Mouse (Mus musculus): ENCODE results near the gene Ifit1bl2. TPM values are rescaled to one million over a fixed set of nuclear protein-coding genes. Genes with fewer than 3 reads are reported as not detected.
"Not testable (repeated sequence)": the region's sequence is repeated elsewhere in the genome, so short reads cannot be mapped to it uniquely, and the experiment has no call there.

The Ifit1bl2 gene
- under 1 TPM; 0.26 to 0.43 TPM for total RNA-seq (2021)
- long read RNA-seq, experiment 1, partial matches to known transcripts: 0 of 1 reads
- long read RNA-seq, experiment 1, other reads (novel, unspliced or antisense): 1 of 1 reads
- long read RNA-seq, experiment 2: 0 reads

GRCm38 (mm10) chr19:34640623-34641022 lies at the start of gene Ifit1bl2, which contains the start of gene Ifit1:
Gene Ifit1bl2 (minus strand): TSS chr19:34640743.
Gene Ifit1 (plus strand): TSS chr19:34640871.
- DNase-seq: peak; percentile 10 to 38

GRCm38 (mm10) chr19:34685530-34685929 lies 45.0 kb upstream of the Ifit1bl2 start:
- no peak for DNase-seq

- peak; percentile 71 to 80 for DNase-seq
Measured at GRCm38 (mm10) chr19:34684857-34685256, 44.3 kb upstream of the Ifit1bl2 start.

- no peak for DNase-seq
Measured at GRCm38 (mm10) chr19:34678428-34678827, 37.9 kb upstream of the Ifit1bl2 start.

- peak; percentile 5 to 28 for DNase-seq
Measured at GRCm38 (mm10) chr19:34673476-34673875, 32.9 kb upstream of the Ifit1bl2 start.

- DNase-seq: peak; percentile 52 to 59
Measured at GRCm38 (mm10) chr19:34666127-34666526, 25.6 kb upstream of the Ifit1bl2 start.

- no peak for DNase-seq
Measured at GRCm38 (mm10) chr19:34662740-34663139, 22.2 kb upstream of the Ifit1bl2 start.

- DNase-seq: peak; percentile 75 to 82
Measured at GRCm38 (mm10) chr19:34662067-34662507, 21.5 kb upstream of the Ifit1bl2 start.

- no peak for DNase-seq
Measured at GRCm38 (mm10) chr19:34656511-34657298, 16.2 kb upstream of the Ifit1bl2 start.

GRCm38 (mm10) chr19:34655227-34655805 lies 14.8 kb upstream of the Ifit1bl2 start:
- no peak for DNase-seq

- DNase-seq: no peak
Measured at GRCm38 (mm10) chr19:34650997-34651396, 10.5 kb upstream of the Ifit1bl2 start.

- DNase-seq: no peak
Measured at GRCm38 (mm10) chr19:34650276-34650675, 9.7 kb upstream of the Ifit1bl2 start.

GRCm38 (mm10) chr19:34647630-34648029 lies 7.1 kb upstream of the Ifit1bl2 start:
- not testable (repeated sequence) for DNase-seq

GRCm38 (mm10) chr19:34642616-34643015 lies 2.1 kb upstream of the Ifit1bl2 start:
- DNase-seq: no peak

- peak; percentile 36 to 68 for DNase-seq
Measured at GRCm38 (mm10) chr19:34636933-34637557, 3.5 kb downstream of the Ifit1bl2 start.

GRCm38 (mm10) chr19:34633484-34633883 lies 7.1 kb downstream of the Ifit1bl2 start:
- DNase-seq: no peak

- DNase-seq: no peak
Measured at GRCm38 (mm10) chr19:34631487-34631886, 9.1 kb downstream of the Ifit1bl2 start.

- no peak for DNase-seq
Measured at GRCm38 (mm10) chr19:34627496-34627895, 13.0 kb downstream of the Ifit1bl2 start.

- DNase-seq: no peak
Measured at GRCm38 (mm10) chr19:34624663-34625062, 15.9 kb downstream of the Ifit1bl2 start.

- DNase-seq: no peak
Measured at GRCm38 (mm10) chr19:34623781-34624180, 16.8 kb downstream of the Ifit1bl2 start.

GRCm38 (mm10) chr19:34620871-34621270 lies 19.7 kb downstream of the Ifit1bl2 start:
- no peak for DNase-seq

- DNase-seq: not testable (repeated sequence)
Measured at GRCm38 (mm10) chr19:34612243-34613001, 28.1 kb downstream of the Ifit1bl2 start.
